Mouse (Mus musculus) spleen, postnatal 14 days (tissue): ENCODE results near the gene Gm3739.
"Not testable (repeated sequence)": the region's sequence is repeated elsewhere in the genome, so short reads cannot be mapped to it uniquely, and the experiment has no call there.

Source experiments
- DNase-seq, 2 experiments: peaks; one replicate each; pipeline ENCODE4 v3.0.0; 2021 to 2022; ENCODE audit warnings: low spot score in 2 of 2

The Gm3739 gene

DNA sequence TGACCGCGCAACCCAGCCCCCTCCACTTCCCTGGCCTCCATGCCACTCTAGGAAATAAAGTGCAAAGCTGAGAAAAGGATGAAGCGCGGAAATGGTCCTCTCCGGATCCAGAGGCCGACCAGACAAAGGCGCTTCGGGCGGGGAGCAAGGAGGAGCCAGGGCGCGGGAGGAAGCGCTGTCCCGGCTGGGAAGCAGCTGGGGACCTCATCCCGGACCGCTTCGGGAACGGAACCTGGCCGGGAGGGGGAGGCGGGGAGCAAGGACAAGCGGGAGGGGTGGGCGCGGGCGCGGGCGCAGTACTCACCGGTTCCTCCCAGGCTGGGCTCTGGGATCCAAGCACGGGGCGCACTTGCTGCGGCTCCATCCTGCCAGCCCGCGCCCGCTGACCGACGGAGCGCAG lies at the start of gene Gm3739:
Gm3739 (minus strand) TSS at position 389 of the 400 bp plus-strand sequence.
- DNase-seq, result peak in 1 of 2 experiments; percentile 0

- not testable (repeated sequence) for DNase-seq
These were observed 17.4 kb upstream of the Gm3739 start, which contains the start of gene Gm5797 for GRCm38 (mm10) chr14:7332295-7332694. Gene Gm5797, minus strand, starts transcription at chr14:7332395.

GRCm38 (mm10) chr14:7315093-7315492 lies 244 bp upstream of the Gm3739 start:
- peak in 1 of 2 experiments; percentile 2 for DNase-seq

DNA sequence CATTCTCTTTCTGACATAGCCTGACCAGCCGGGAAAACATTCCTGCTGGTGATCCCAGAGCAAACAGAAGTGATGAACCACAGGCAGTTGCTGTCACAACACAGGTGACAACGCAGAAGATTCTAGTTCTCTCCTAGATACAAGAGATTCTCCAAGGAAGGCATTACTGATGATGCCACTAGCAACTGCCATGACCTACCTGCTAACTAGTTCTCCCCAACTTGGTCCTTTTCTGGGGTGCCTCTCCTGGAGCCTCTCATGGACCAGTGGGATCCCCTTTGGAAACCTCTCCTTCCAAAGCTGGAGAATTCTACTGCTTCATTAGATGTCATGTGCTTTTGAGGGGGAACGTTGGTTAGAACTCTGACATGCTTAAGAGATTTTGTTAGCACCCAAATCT lies 50.2 kb downstream of the Gm3739 start, which contains the start of gene Gm3727:
Gm3727 (minus strand) TSS at position 101 of the 400 bp plus-strand sequence.
- not testable (repeated sequence) for DNase-seq
